Mouse (Mus musculus): Measurements from ENCODE around the gene Dhx16.
"Not testable (repeated sequence)": the region's sequence is repeated elsewhere in the genome, so short reads cannot be mapped to it uniquely, and the experiment has no call there.

The Dhx16 gene

DNA sequence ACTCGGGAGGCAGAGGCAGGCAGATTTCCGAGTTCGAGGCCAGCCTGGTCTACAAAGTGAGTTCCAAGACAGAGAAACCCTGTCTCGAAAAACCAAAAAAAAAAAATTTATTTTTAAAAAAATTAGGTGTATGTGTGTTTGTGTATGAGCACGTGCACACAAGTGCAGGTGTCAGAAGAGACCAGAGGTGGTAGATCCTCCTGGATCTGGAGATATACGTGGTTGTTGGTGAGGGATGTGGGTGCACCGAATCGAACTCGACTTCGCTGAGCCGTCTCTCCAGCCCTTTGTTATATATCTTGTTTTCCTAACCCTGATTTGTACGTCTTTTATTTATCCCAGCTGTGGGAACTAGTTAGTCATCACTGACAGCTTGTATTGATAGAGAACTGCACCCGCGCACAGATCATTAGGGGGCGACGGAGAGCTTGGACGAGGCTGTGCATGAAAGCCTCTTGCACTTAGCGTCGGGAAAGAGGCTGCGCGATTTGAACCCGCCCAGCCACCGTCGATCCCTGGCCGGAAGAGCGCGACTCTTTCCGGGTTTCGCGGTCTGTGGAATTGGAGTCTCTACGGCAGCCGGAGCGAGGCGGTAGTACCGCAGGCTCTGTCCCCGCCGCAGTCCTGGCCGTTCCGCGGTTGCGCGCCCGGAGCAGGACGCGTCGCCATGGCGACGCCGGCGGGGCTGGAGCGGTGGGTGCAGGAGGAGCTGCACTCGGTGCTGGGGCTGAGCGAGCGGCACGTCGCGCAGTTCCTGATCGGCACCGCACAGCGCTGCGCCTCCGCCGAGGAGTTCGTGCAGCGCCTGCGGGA is at the start of gene Dhx16:
Gene Dhx16 (plus strand): TSS at position 575 of the 813 bp plus-strand sequence.
- DNase-seq (ENCODE audit: extremely low read depth, low read depth, low spot score), result peak; percentile 57

GRCm38 (mm10) chr17:35832400-35833238 is 47.0 kb upstream of the Dhx16 start:
- DNase-seq (ENCODE audit: extremely low read depth, low read depth, low spot score), result no peak

GRCm38 (mm10) chr17:35833239-35833751 is 46.3 kb upstream of the Dhx16 start:
- DNase-seq (ENCODE audit: extremely low read depth, low read depth, low spot score), result no peak

DNA sequence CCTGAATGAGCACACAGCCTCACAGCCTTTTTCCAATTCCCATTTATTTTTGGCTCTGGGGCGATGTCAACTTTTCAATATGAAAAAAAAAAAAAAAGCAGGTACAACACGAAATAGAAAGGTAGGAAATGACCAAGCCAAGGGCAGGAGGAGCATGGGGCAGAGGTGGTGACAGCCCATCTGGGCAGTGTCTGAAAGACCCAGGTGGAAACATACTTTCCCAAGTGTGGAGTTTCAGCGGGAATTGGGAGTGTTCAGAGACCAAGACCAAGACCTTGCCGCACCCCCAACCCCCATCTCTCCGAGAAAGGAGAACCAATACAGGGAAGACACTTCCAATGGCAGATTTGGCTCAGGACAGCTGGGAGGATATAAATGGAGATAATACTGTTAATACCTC is 45.7 kb upstream of the Dhx16 start:
- DNase-seq (ENCODE audit: extremely low read depth, low read depth, low spot score), result no peak

- no peak for DNase-seq (ENCODE audit: extremely low read depth, low read depth, low spot score)
These were observed 44.8 kb upstream of the Dhx16 start for GRCm38 (mm10) chr17:35834696-35835422.

DNA sequence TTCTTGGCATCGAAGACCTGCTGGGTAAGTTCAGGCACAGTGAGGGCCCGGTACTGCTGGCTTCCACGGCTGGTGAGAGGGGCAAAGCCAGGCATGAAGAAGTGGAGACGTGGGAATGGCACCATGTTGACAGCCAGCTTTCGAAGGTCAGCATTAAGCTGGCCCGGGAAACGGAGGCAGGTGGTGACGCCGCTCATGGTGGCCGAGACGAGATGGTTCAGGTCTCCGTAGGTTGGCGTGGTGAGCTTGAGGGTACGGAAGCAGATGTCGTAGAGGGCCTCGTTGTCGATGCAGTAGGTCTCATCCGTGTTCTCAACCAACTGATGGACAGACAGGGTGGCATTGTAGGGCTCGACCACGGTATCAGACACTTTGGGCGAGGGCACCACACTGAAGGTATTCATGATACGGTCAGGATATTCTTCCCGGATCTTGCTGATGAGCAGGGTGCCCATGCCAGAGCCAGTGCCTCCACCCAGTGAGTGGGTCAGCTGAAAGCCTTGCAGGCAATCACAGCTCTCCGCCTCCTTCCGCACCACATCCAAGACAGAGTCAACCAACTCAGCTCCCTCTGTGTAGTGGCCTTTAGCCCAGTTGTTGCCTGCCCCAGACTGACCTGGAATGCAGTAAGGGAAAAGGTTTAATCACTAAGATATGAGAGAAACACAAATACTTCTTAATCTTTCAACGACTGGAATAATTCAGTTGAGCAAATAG is 44.0 kb upstream of the Dhx16 start:
- DNase-seq (ENCODE audit: extremely low read depth, low read depth, low spot score), result no peak

DNA sequence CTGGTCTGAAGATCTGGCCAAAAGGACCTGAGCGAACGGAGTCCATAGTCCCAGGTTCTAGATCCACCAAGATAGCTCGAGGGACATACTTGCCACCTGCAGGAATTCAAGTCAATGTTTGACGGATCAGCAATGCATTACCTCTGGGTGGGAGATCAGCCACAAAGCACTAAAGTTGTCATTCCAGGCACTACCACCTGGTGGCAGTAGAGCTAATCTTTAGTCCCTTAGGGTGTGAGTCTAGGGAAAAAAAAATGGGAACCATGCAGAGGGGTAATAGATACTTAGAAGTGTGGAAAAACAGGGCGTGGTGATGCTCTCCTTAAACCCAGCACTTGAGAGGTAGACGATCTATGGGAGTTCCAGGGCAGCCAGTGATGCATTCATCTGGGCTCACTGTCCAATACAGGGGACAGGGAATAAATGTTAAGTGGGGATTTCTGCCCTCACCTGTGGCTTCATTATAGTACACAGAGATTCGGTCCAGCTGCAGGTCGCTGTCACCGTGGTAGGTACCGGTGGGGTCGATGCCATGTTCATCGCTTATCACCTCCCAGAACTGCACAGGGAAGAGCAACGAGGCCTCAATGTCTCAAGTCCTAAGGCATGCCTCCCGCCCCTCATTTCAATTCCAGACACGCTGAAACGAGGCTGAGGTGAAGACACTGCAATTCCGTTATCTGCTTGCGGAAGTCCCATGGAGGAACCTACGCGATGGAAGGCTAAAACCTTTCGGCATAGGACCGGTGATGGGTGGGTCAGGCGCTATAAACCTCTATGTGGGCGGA is 43.2 kb upstream of the Dhx16 start:
- DNase-seq (ENCODE audit: extremely low read depth, low read depth, low spot score), result no peak

- no peak for DNase-seq (ENCODE audit: extremely low read depth, low read depth, low spot score)
These were observed 42.6 kb upstream of the Dhx16 start for GRCm38 (mm10) chr17:35836991-35837422.

DNA sequence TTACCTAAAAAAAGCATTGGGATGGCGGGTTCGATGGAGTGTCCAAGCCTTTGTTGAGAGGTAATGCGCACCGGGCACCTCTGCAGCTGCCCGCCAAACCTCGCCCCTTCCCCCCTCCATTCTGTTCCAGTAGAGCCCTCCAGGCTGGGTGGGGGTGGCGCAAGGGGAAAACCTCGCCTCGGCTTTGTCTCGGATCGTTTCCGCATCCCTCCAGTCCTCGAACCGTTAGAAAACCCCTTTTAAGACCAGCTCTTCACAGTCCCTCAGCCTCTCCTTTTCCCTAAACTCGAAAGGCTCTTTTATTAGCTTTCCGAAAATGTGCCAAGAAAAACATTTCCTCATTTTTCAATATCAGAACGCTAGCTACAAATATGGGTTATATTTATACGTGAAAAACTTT is 42.1 kb upstream of the Dhx16 start:
- no peak for DNase-seq (ENCODE audit: extremely low read depth, low read depth, low spot score)

- no peak for DNase-seq (ENCODE audit: extremely low read depth, low read depth, low spot score)
These were observed 41.5 kb upstream of the Dhx16 start, which contains the start of gene Tubb5 for GRCm38 (mm10) chr17:35838122-35838544. TSS of gene Tubb5 (minus strand) at chr17:35838306.

DNA sequence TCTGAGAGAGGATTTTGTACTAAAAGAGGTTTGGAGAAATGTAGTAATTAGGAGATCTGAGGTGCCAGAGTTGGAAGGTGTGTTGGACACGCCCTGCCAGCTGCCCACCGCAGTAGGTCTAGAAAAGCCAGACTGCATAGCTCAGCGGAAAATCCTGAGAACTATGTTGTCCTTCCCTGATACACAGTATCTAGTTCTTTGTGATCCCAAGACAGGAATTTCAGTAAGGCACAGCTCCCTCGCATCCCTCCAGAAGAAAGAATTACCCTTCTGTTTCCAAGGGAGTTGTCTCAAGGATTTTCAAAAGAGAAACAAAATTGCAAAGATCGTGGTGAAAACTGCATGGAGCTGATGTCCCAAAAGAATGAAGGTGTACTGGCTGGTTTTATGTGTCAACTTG is 41.0 kb upstream of the Dhx16 start:
- no peak for DNase-seq (ENCODE audit: extremely low read depth, low read depth, low spot score)

GRCm38 (mm10) chr17:35839002-35839401 is 40.6 kb upstream of the Dhx16 start:
- not testable (repeated sequence) for DNase-seq (ENCODE audit: extremely low read depth, low read depth, low spot score)

- no peak for DNase-seq (ENCODE audit: extremely low read depth, low read depth, low spot score)
These were observed 39.1 kb upstream of the Dhx16 start for GRCm38 (mm10) chr17:35840561-35840960.

DNA sequence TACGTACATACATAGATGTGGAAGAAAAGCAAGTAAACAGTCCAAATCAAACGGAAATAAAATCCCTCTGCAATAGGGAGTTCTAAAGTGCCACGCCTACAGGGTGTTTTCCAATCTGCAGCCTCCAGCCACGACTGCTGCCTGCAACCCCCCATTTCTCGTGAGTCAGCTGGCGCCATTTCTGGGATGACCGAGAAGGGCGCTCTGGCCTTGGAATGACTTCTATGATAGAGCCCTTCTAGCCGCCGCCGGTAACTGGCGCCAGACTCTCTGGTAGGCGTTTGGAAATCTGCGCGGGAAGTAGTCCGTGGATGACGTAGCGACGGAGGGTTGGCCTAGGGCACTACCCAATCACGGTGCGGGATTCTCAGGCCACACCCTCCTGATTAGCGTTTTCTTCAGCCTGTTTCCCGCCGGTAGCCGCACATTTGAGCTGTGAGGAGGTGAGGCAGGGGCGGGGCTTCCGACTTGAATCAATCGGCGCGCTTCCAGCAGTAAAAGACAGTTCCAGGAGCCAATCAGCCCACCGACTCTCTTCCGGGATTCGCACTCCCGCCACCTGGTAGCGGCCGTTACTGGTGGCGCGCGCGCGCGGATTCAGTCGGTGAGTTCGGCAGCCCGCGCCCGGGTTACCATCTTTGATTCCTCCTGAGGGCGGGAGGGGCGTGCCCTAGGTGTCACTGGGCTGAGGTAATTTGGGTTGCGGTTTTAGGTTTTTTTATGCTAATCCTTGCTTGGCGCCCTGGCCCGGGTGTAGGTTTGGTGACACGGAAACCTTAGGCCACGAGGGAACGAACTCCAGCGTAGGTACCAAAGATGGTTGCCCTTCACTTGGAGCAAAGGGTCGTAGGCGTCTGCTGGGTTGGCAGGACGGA is 38.3 kb upstream of the Dhx16 start, which contains the start of gene Mdc1:
Gene Mdc1 (plus strand): TSS at position 440 of the 875 bp plus-strand sequence.
- DNase-seq (ENCODE audit: extremely low read depth, low read depth, low spot score), result peak; percentile 95

- DNase-seq (ENCODE audit: extremely low read depth, low read depth, low spot score), result no peak
These were observed 37.6 kb upstream of the Dhx16 start for GRCm38 (mm10) chr17:35842006-35842405.

GRCm38 (mm10) chr17:35843514-35843913 is 36.1 kb upstream of the Dhx16 start:
- no peak for DNase-seq (ENCODE audit: extremely low read depth, low read depth, low spot score)

- DNase-seq (ENCODE audit: extremely low read depth, low read depth, low spot score), result no peak
These were observed 31.5 kb upstream of the Dhx16 start for GRCm38 (mm10) chr17:35848112-35848511.

GRCm38 (mm10) chr17:35850974-35851373 is 28.6 kb upstream of the Dhx16 start:
- no peak for DNase-seq (ENCODE audit: extremely low read depth, low read depth, low spot score)
